Mouse (Mus musculus) liver, embryonic 11.5 days (tissue): ENCODE measurements around the gene Gatad1. TPM values are rescaled to one million over a fixed set of nuclear protein-coding genes. Genes with fewer than 3 reads are reported as not detected.
A peak's percentile ranks its signal among the peaks of the same experiment; 100 is the strongest.

Experiments
- ATAC-seq: fragments of 200-750 bp; cut with Nextera tagmentation; replicated peaks from 2 replicates; pipeline ENCODE4 v1.8.0; 2017; ENCODE audit warnings: moderate number of reproducible peaks, mild to moderate bottlenecking, moderate TSS enrichment, moderate library complexity; ENCODE audit not compliant: low FRiP score
- DNase-seq: peaks from one replicate; pipeline ENCODE4 v3.0.0-alpha.2; 2017; ENCODE audit warnings: low spot score
- H3K27ac ChIP-seq: fragments of 300-500 bp; sonication (generic); 2 replicates; pipeline ENCODE4 v1.5.1; 2014; ENCODE audit warnings: mild to moderate bottlenecking, low read depth, low read length, control low read depth
- H3K27me3 ChIP-seq: fragments of 300-500 bp; sonication (generic); replicated peaks from 2 replicates; pipeline ENCODE4 v1.6.1; 2014; ENCODE audit warnings: low read length, mixed read lengths; ENCODE audit not compliant: control insufficient read depth, insufficient read depth
- H3K36me3 ChIP-seq: fragments of 300-500 bp; sonication (generic); 2 replicates; pipeline ENCODE4 v1.6.1; 2014; ENCODE audit warnings: mild to moderate bottlenecking, low read length, moderate library complexity, mixed read lengths; ENCODE audit not compliant: control insufficient read depth, insufficient read depth
- H3K4me1 ChIP-seq: fragments of 300-500 bp; sonication (generic); replicated peaks from 2 replicates; pipeline ENCODE4 v1.6.1; 2014; ENCODE audit warnings: low read length, mixed read lengths; ENCODE audit not compliant: control insufficient read depth, insufficient read depth
- H3K4me2 ChIP-seq: fragments of 300-500 bp; sonication (generic); 2 replicates; pipeline ENCODE4 v1.6.1; 2014; ENCODE audit warnings: mild to moderate bottlenecking, control low read depth, moderate library complexity
- H3K4me3 ChIP-seq: fragments of 300-500 bp; sonication (generic); 2 replicates; pipeline ENCODE4 v1.5.1; 2014; ENCODE audit warnings: low read depth, low read length, control low read depth
- H3K9ac ChIP-seq: fragments of 300-500 bp; sonication (generic); 2 replicates; pipeline ENCODE4 v1.6.1; 2014; ENCODE audit warnings: low read depth, low read length, control low read depth
- H3K9me3 ChIP-seq: fragments of 300-500 bp; sonication (generic); 2 replicates; pipeline ENCODE4 v1.6.1; 2016; ENCODE audit warnings: low read length, inconsistent platforms, mixed read lengths; ENCODE audit not compliant: control insufficient read depth
- WGBS: fragments of 180-500 bp; shearing (Covaris S2); extraction: QIAGEN DNeasy Blood & Tissue Kit; methylation state at CpG from one replicate; pipeline ENCODE4 v1.1.7; 2014; 5-methylcytosine and 5-hydroxymethylcytosine counted together
- polyA plus RNA-seq: library from polyadenylated mRNA; unstranded; fragments of >200 nt; fragmentation: Nextera tagmentation; extraction: Ambion mirVana; gene quantifications from 2 replicates; pipeline ENCODE4 v1.2.1, GENCODE M21; 2014

Gatad1 gene
- polyA plus RNA-seq, 1 experiment from 2014 or later: 43.2 TPM

- Histone ChIP-seq H3K27ac (peak overlapping the region; percentile 94), H3K36me3 (peaks cover 11% of the 10 kb centered on the region), H3K4me3 (peak overlapping the region; percentile 99), H3K9ac (peak overlapping the region; percentile 95), H3K27me3 (no peaks in the 10 kb centered on the region), H3K4me1 (peaks cover 7% of the 10 kb centered on the region), H3K9me3 (no peaks in the 10 kb centered on the region), H3K4me2 (peak overlapping the region; percentile 88)
- peak; percentile 69 for ATAC-seq
- DNase-seq: peak; percentile 78
- WGBS: under 1% methylated on average over 50 of the region's 60 CpGs
Observed at GRCm38 (mm10) chr5:3646991-3647707, 9.8 kb downstream of the Gatad1 start.

GRCm38 (mm10) chr5:3646539-3646938, 10.4 kb downstream of the Gatad1 start:
- peak overlapping the region; percentile 95 for H3K9ac ChIP-seq
- DNase-seq: no peak
- peak overlapping the region; percentile 88 for H3K4me2 ChIP-seq
- WGBS: 40% methylated on average over 6 of the region's 6 CpGs
- peak overlapping the region; percentile 38; the same call in 1 of the 2 replicates for H3K27ac ChIP-seq
- H3K4me1 ChIP-seq: peaks cover 7% of the 10 kb centered on the region
- ATAC-seq: no peak
- peak overlapping the region; percentile 99 for H3K4me3 ChIP-seq
- peaks cover 14% of the 10 kb centered on the region for H3K36me3 ChIP-seq
- H3K27me3 ChIP-seq: no peaks in the 10 kb centered on the region
- no peaks in the 10 kb centered on the region for H3K9me3 ChIP-seq

GRCm38 (mm10) chr5:3645326-3645725, 11.7 kb downstream of the Gatad1 start:
- Histone ChIP-seq H3K4me3 (no peak overlapping the region), H3K9me3 (no peaks in the 10 kb centered on the region), H3K9ac (no peak overlapping the region), H3K27ac (no peak overlapping the region), H3K27me3 (no peaks in the 10 kb centered on the region), H3K4me1 (peaks cover 7% of the 10 kb centered on the region), H3K4me2 (peak overlapping the region; percentile 35), H3K36me3 (peaks cover 21% of the 10 kb centered on the region)
- 81% methylated on average over 6 of the region's 6 CpGs for WGBS
- DNase-seq (no peak), ATAC-seq (no peak)

GRCm38 (mm10) chr5:3644621-3645020, 12.4 kb downstream of the Gatad1 start:
- Histone ChIP-seq H3K36me3 (peaks cover 22% of the 10 kb centered on the region), H3K4me3 (no peak overlapping the region), H3K27me3 (no peaks in the 10 kb centered on the region), H3K9me3 (no peaks in the 10 kb centered on the region), H3K4me1 (peaks cover 7% of the 10 kb centered on the region), H3K9ac (no peak overlapping the region), H3K4me2 (no peak overlapping the region), H3K27ac (no peak overlapping the region)
- WGBS: 90% methylated on average over 6 of the region's 6 CpGs
- DNase-seq: no peak
- ATAC-seq: no peak

- no peak overlapping the region for H3K4me2 ChIP-seq
- H3K4me3 ChIP-seq: no peak overlapping the region
- no peaks in the 10 kb centered on the region for H3K27me3 ChIP-seq
- H3K27ac ChIP-seq: no peak overlapping the region
- peaks cover 8% of the 10 kb centered on the region for H3K36me3 ChIP-seq
- H3K4me1 ChIP-seq: peaks cover 2% of the 10 kb centered on the region; the same call in 1 of the 2 replicates
- no peak overlapping the region for H3K9ac ChIP-seq
- ATAC-seq: no peak
- no peaks in the 10 kb centered on the region for H3K9me3 ChIP-seq
- WGBS: 76% methylated on average over 8 of the region's 8 CpGs
- DNase-seq: no peak
Observed at GRCm38 (mm10) chr5:3635286-3635685, 21.7 kb downstream of the Gatad1 start.

GRCm38 (mm10) chr5:3633951-3634350, 23.0 kb downstream of the Gatad1 start:
- Histone ChIP-seq H3K27me3 (no peaks in the 10 kb centered on the region), H3K4me1 (peaks cover 2% of the 10 kb centered on the region; the same call in 1 of the 2 replicates), H3K4me3 (no peak overlapping the region), H3K27ac (no peak overlapping the region), H3K9me3 (no peaks in the 10 kb centered on the region), H3K36me3 (peaks cover 7% of the 10 kb centered on the region), H3K9ac (no peak overlapping the region), H3K4me2 (no peak overlapping the region)
- WGBS: 62% methylated on average over 4 of the region's 4 CpGs
- DNase-seq (no peak), ATAC-seq (no peak)

- DNase-seq: no peak
- H3K36me3 ChIP-seq: peaks cover 7% of the 10 kb centered on the region
Observed at GRCm38 (mm10) chr5:3633315-3633714, 23.7 kb downstream of the Gatad1 start.

GRCm38 (mm10) chr5:3632285-3632684, 24.7 kb downstream of the Gatad1 start:
- no peak overlapping the region for H3K4me2 ChIP-seq
- no peaks in the 10 kb centered on the region for H3K27me3 ChIP-seq
- H3K27ac ChIP-seq: no peak overlapping the region
- H3K9ac ChIP-seq: no peak overlapping the region
- ATAC-seq (no peak; the same call in 1 of the 2 replicates), DNase-seq (no peak)
- whole genome bisulfite sequencing: 77% methylated on average over 5 of the region's 5 CpGs
- no peaks in the 10 kb centered on the region for H3K9me3 ChIP-seq
- peaks cover 7% of the 10 kb centered on the region for H3K36me3 ChIP-seq
- peaks cover 2% of the 10 kb centered on the region; the same call in 1 of the 2 replicates for H3K4me1 ChIP-seq
- no peak overlapping the region for H3K4me3 ChIP-seq

More at GRCm38 (mm10) chr5:3633315-3633714, 23.7 kb downstream of the Gatad1 start:
- no peak overlapping the region for H3K4me2 ChIP-seq
- H3K9ac ChIP-seq: no peak overlapping the region
- no peaks in the 10 kb centered on the region for H3K9me3 ChIP-seq
- no peak overlapping the region for H3K27ac ChIP-seq
- no peak for ATAC-seq
- no peak overlapping the region for H3K4me3 ChIP-seq
- WGBS: 95% methylated on average over 13 of the region's 13 CpGs
- peaks cover 2% of the 10 kb centered on the region; the same call in 1 of the 2 replicates for H3K4me1 ChIP-seq
- H3K27me3 ChIP-seq: no peaks in the 10 kb centered on the region
